Mouse (Mus musculus) spleen, adult 18-20 months (tissue): Measurements from ENCODE around the gene Fermt3.
A peak's percentile ranks its signal among the peaks of the same experiment; 100 is the strongest.
"Not testable (repeated sequence)": the region's sequence is repeated elsewhere in the genome, so short reads cannot be mapped to it uniquely, and the experiment has no call there.

Source experiments
- DNase-seq, 2 experiments: peaks; one replicate each; pipeline ENCODE4 v3.0.0; 2022; ENCODE audit warnings: mixed read lengths in 2 of 2

The Fermt3 gene

GRCm38 (mm10) chr19:7034006-7034405 lies 14.7 kb upstream of the Fermt3 start:
- no peak for DNase-seq

GRCm38 (mm10) chr19:7029531-7029930 lies 10.3 kb upstream of the Fermt3 start:
- no peak for DNase-seq

GRCm38 (mm10) chr19:7020224-7020641 lies 964 bp upstream of the Fermt3 start:
- peak; percentile 47 to 67 for DNase-seq

- DNase-seq, result no peak
These were observed 723 bp downstream of the Fermt3 start for GRCm38 (mm10) chr19:7018546-7018945.

GRCm38 (mm10) chr19:7017541-7018457 lies 1.5 kb downstream of the Fermt3 start:
- DNase-seq, result peak; percentile 57

GRCm38 (mm10) chr19:7014481-7015135 lies 4.7 kb downstream of the Fermt3 start:
- no peak for DNase-seq

- DNase-seq, result no peak
These were observed 5.3 kb downstream of the Fermt3 start for GRCm38 (mm10) chr19:7013984-7014383.

GRCm38 (mm10) chr19:7012426-7012825 lies 6.8 kb downstream of the Fermt3 start:
- DNase-seq, result no peak

GRCm38 (mm10) chr19:7006892-7007593 lies 12.2 kb downstream of the Fermt3 start:
- no peak for DNase-seq

GRCm38 (mm10) chr19:6999360-7000063 lies 19.8 kb downstream of the Fermt3 start:
- no peak for DNase-seq

- DNase-seq, result no peak
These were observed 21.5 kb downstream of the Fermt3 start for GRCm38 (mm10) chr19:6997721-6998290.

- DNase-seq, result peak; percentile 55 to 66
These were observed 23.3 kb downstream of the Fermt3 start, which contains the start of the genes Nudt22 and Trpt1 for GRCm38 (mm10) chr19:6996006-6996405. TSS of gene Nudt22 (minus strand) at chr19:6996117. TSS of gene Trpt1 (plus strand) at chr19:6996131.

GRCm38 (mm10) chr19:6995255-6995991 lies 23.8 kb downstream of the Fermt3 start:
- no peak for DNase-seq

- no peak for DNase-seq
These were observed 24.8 kb downstream of the Fermt3 start for GRCm38 (mm10) chr19:6994489-6994888.

GRCm38 (mm10) chr19:6994002-6994401 lies 25.3 kb downstream of the Fermt3 start:
- no peak for DNase-seq

GRCm38 (mm10) chr19:6993011-6993770 lies 26.1 kb downstream of the Fermt3 start:
- DNase-seq, result no peak

GRCm38 (mm10) chr19:6992011-6992858 lies 27.0 kb downstream of the Fermt3 start, which contains the start of gene Dnajc4:
TSS of gene Dnajc4 (minus strand) at chr19:6992572.
- peak; percentile 94 to 95 for DNase-seq

GRCm38 (mm10) chr19:6991166-6991565 lies 28.1 kb downstream of the Fermt3 start:
- not testable (repeated sequence) for DNase-seq

- no peak for DNase-seq
These were observed 28.6 kb downstream of the Fermt3 start for GRCm38 (mm10) chr19:6990712-6991111.

GRCm38 (mm10) chr19:6989251-6989650 lies 30.0 kb downstream of the Fermt3 start:
- no peak for DNase-seq
